Mouse (Mus musculus): ENCODE results near the gene Fgb.

GRCm38 (mm10) chr3:83042451-83042850, 7.2 kb downstream of the Fgb start:
- no peak for TF ChIP-seq POLR2A (IDR thresholded peaks at IDR 0.05; ENCODE audit: borderline replicate concordance, low read depth, low read length)
- TF ChIP-seq CTCF (IDR thresholded peaks at IDR 0.05; ENCODE audit: low read depth, low read length): no peak
